Mouse (Mus musculus) stomach, postnatal 0 days (tissue): ENCODE data around the gene D5Ertd579e.

Experiments used
- CTCF ChIP-seq: IDR thresholded peaks from 2 replicates; pipeline ENCODE4 v1.5.1; 2016; ENCODE audit warnings: antibody characterized with exemption, low read depth, mild to moderate bottlenecking, moderate library complexity
- EP300 ChIP-seq: optimal IDR thresholded peaks from 2 replicates; pipeline ENCODE3; 2016; ENCODE audit warnings: antibody characterized with exemption

- no peak for TF ChIP-seq CTCF
- TF ChIP-seq EP300: no peak
Observed at GRCm38 (mm10) chr5:36719135-36719534, 23.3 kb upstream of the D5Ertd579e start.
